Mouse (Mus musculus) heart, embryonic 13.5 days (tissue): ENCODE data around the gene Prpf3. TPM values are rescaled to one million over a fixed set of nuclear protein-coding genes. Genes with fewer than 3 reads are reported as not detected.

Source experiments
- polyA plus RNA-seq: library from polyadenylated mRNA; unstranded; fragments of >200 nt; fragmentation: Nextera tagmentation; extraction: Ambion mirVana; gene quantifications from 2 replicates; pipeline ENCODE4 v1.2.1, GENCODE M21; 2015

Gene Prpf3
- polyA plus RNA-seq, 1 experiment from 2014 or later, result 25.0 TPM

Other genes with a start within 250 kb of the Prpf3 start
- 46.5 and 53.1 TPM in 2 replicates for gene Ensa, start 230.9 kb downstream of the Prpf3 start, polyA plus RNA-seq
- gene Mcl1, start 197.1 kb downstream of the Prpf3 start, polyA plus RNA-seq, result 36.0 and 36.2 TPM in 2 replicates
- 4.8 and 7.3 TPM in 2 replicates for gene Adamtsl4, start 168.0 kb downstream of the Prpf3 start, polyA plus RNA-seq
- 61.1 and 68.7 TPM in 2 replicates for gene Ecm1, start 116.3 kb downstream of the Prpf3 start, polyA plus RNA-seq
- 39.5 and 40.0 TPM in 2 replicates for gene Tars2, start 95.7 kb downstream of the Prpf3 start, polyA plus RNA-seq
- 17.1 and 18.0 TPM in 2 replicates for gene Rprd2, start 37.0 kb downstream of the Prpf3 start, polyA plus RNA-seq
- 362 and 399 TPM in 2 replicates for gene Mrps21, start 15.6 kb upstream of the Prpf3 start, polyA plus RNA-seq
- gene Ciart, start 26.4 kb upstream of the Prpf3 start, polyA plus RNA-seq, result 5.7 and 6.2 TPM in 2 replicates
- 38.1 and 41.8 TPM in 2 replicates for gene BC028528, start 36.1 kb upstream of the Prpf3 start, polyA plus RNA-seq
- 28.8 and 33.9 TPM in 2 replicates for gene Aph1a, start 38.1 kb upstream of the Prpf3 start, polyA plus RNA-seq
- gene Car14, start 48.8 kb upstream of the Prpf3 start, polyA plus RNA-seq, result 26.1 and 31.5 TPM in 2 replicates
- 164 and 182 TPM in 2 replicates for gene Anp32e, start 73.4 kb upstream of the Prpf3 start, polyA plus RNA-seq
- gene Plekho1, start 140.1 kb upstream of the Prpf3 start, polyA plus RNA-seq, result 59.2 and 64.8 TPM in 2 replicates
- gene Vps45, start 202.6 kb upstream of the Prpf3 start, polyA plus RNA-seq, result 33.6 and 34.9 TPM in 2 replicates
- gene Otud7b, start 248.6 kb upstream of the Prpf3 start, polyA plus RNA-seq, result 14.9 and 17.2 TPM in 2 replicates